Mouse (Mus musculus) forebrain, embryonic 12.5 days (tissue): Measurements from ENCODE around the gene Zglp1. TPM values are rescaled to one million over a fixed set of nuclear protein-coding genes. Genes with fewer than 3 reads are reported as not detected.

Source experiments
- ATAC-seq: fragments of 200-750 bp; cut with Nextera tagmentation; 2 replicates; pipeline ENCODE4 v1.8.0; 2017; ENCODE audit warnings: moderate TSS enrichment; ENCODE audit not compliant: low FRiP score
- H3K27ac ChIP-seq: fragments of 300-500 bp; sonication (generic); 2 replicates; pipeline ENCODE4 v1.5.1; 2016; ENCODE audit warnings: mild to moderate bottlenecking
- H3K27me3 ChIP-seq: fragments of 300-500 bp; sonication (generic); 2 replicates; pipeline ENCODE4 v1.6.1; 2016; ENCODE audit warnings: mild to moderate bottlenecking
- H3K36me3 ChIP-seq: fragments of 300-500 bp; sonication (generic); replicated peaks from 2 replicates; pipeline ENCODE4 v1.6.1; 2016; ENCODE audit warnings: mild to moderate bottlenecking
- H3K4me1 ChIP-seq: fragments of 300-500 bp; sonication (generic); 2 replicates; pipeline ENCODE4 v1.6.1; 2016
- H3K4me2 ChIP-seq: fragments of 300-500 bp; sonication (generic); 2 replicates; pipeline ENCODE4 v1.6.1; 2016; ENCODE audit warnings: mild to moderate bottlenecking, moderate library complexity
- H3K4me3 ChIP-seq: fragments of 300-500 bp; sonication (generic); replicated peaks from 2 replicates; pipeline ENCODE4 v1.5.1; 2016; ENCODE audit warnings: mild to moderate bottlenecking
- H3K9ac ChIP-seq: fragments of 300-500 bp; sonication (generic); 2 replicates; pipeline ENCODE4 v1.6.1; 2016; ENCODE audit warnings: mild to moderate bottlenecking
- H3K9me3 ChIP-seq: fragments of 300-500 bp; sonication (generic); 2 replicates; pipeline ENCODE4 v1.6.1; 2016
- WGBS: fragments of 180-500 bp; shearing (Covaris S2); methylation state at CpG from one replicate; pipeline ENCODE4 v1.1.7; 2016; 5-methylcytosine and 5-hydroxymethylcytosine counted together
- polyA plus RNA-seq: library from polyadenylated mRNA; unstranded; fragments of >200 nt; fragmentation: Nextera tagmentation; extraction: Ambion mirVana; gene quantifications from 2 replicates; pipeline ENCODE4 v1.2.1, GENCODE M21; 2016

The Zglp1 gene
- 0.79 and 2.7 TPM in 2 replicates for polyA plus RNA-seq

- WGBS: 87% methylated on average over 26 of the region's 27 CpGs
- no peaks in the 10 kb centered on the region for H3K9me3 ChIP-seq
- peaks cover 4% of the 10 kb centered on the region for H3K4me1 ChIP-seq
- no peak within 1 kb of the TSS for H3K27ac ChIP-seq
- H3K9ac ChIP-seq: no peak within 1 kb of the TSS
- ATAC-seq: no peak
- no peak within 1 kb of the TSS for H3K4me3 ChIP-seq
- no peaks in the 10 kb centered on the region for H3K27me3 ChIP-seq
- peaks cover 50% of the 10 kb centered on the region for H3K36me3 ChIP-seq
- H3K4me2 ChIP-seq: no peak within 1 kb of the TSS
These were observed at the start of gene Zglp1 for GRCm38 (mm10) chr9:21067006-21067684. Gene Zglp1 (minus strand): TSS chr9:21067093.

GRCm38 (mm10) chr9:21115105-21115504 is 48.2 kb upstream of the Zglp1 start:
- peaks cover 3% of the 10 kb centered on the region for H3K36me3 ChIP-seq
- no peaks in the 10 kb centered on the region for H3K4me1 ChIP-seq
- H3K9me3 ChIP-seq: no peaks in the 10 kb centered on the region
- no peak for ATAC-seq
- H3K4me3 ChIP-seq: no peak overlapping the region
- H3K9ac ChIP-seq: no peak overlapping the region
- 90% methylated on average over 8 of the region's 8 CpGs for WGBS
- no peak overlapping the region for H3K4me2 ChIP-seq
- no peak overlapping the region for H3K27ac ChIP-seq
- H3K27me3 ChIP-seq: no peaks in the 10 kb centered on the region

GRCm38 (mm10) chr9:21114190-21114589 is 47.3 kb upstream of the Zglp1 start:
- Histone ChIP-seq H3K4me2 (no peak overlapping the region), H3K4me1 (no peaks in the 10 kb centered on the region), H3K27ac (no peak overlapping the region), H3K4me3 (no peak overlapping the region), H3K9me3 (no peaks in the 10 kb centered on the region), H3K9ac (no peak overlapping the region), H3K36me3 (no peaks in the 10 kb centered on the region), H3K27me3 (no peaks in the 10 kb centered on the region)
- no peak for ATAC-seq
- WGBS: 88% methylated on average over 7 of the region's 7 CpGs

- H3K9ac ChIP-seq: no peak overlapping the region
- WGBS: 94% methylated on average over 6 of the region's 6 CpGs
- no peak for ATAC-seq
- H3K4me3 ChIP-seq: no peak overlapping the region
- no peak overlapping the region for H3K27ac ChIP-seq
- H3K27me3 ChIP-seq: no peaks in the 10 kb centered on the region
- H3K9me3 ChIP-seq: no peaks in the 10 kb centered on the region
- no peaks in the 10 kb centered on the region for H3K36me3 ChIP-seq
- no peak overlapping the region for H3K4me2 ChIP-seq
- H3K4me1 ChIP-seq: no peaks in the 10 kb centered on the region
These were observed 46.9 kb upstream of the Zglp1 start for GRCm38 (mm10) chr9:21113751-21114150.

GRCm38 (mm10) chr9:21107607-21108237 is 40.8 kb upstream of the Zglp1 start:
- no peak overlapping the region for H3K9ac ChIP-seq
- no peaks in the 10 kb centered on the region for H3K4me1 ChIP-seq
- no peak overlapping the region for H3K27ac ChIP-seq
- no peaks in the 10 kb centered on the region for H3K27me3 ChIP-seq
- no peak overlapping the region for H3K4me3 ChIP-seq
- 43% methylated on average over 23 of the region's 23 CpGs for WGBS
- ATAC-seq: no peak
- no peak overlapping the region for H3K4me2 ChIP-seq
- no peaks in the 10 kb centered on the region for H3K9me3 ChIP-seq
- H3K36me3 ChIP-seq: 0 out of 2 replicates have a peak, but pooled peaks cover 2% of the 10 kb centered on the region

- 0 out of 2 replicates have a peak, but pooled peaks cover 2% of the 10 kb centered on the region for H3K36me3 ChIP-seq
- no peak overlapping the region for H3K4me3 ChIP-seq
- no peaks in the 10 kb centered on the region for H3K9me3 ChIP-seq
These were observed 39.1 kb upstream of the Zglp1 start for GRCm38 (mm10) chr9:21105760-21106564.

GRCm38 (mm10) chr9:21104814-21105213 is 37.9 kb upstream of the Zglp1 start:
- H3K27ac ChIP-seq: no peak overlapping the region
- ATAC-seq: no peak

More at GRCm38 (mm10) chr9:21105760-21106564, 39.1 kb upstream of the Zglp1 start:
- no peak overlapping the region for H3K4me2 ChIP-seq
- no peak overlapping the region for H3K9ac ChIP-seq
- H3K4me1 ChIP-seq: no peaks in the 10 kb centered on the region
- no peak for ATAC-seq
- no peaks in the 10 kb centered on the region for H3K27me3 ChIP-seq
- WGBS: 78% methylated on average over 5 of the region's 5 CpGs
- H3K27ac ChIP-seq: no peak overlapping the region

GRCm38 (mm10) chr9:21102076-21102475 is 35.2 kb upstream of the Zglp1 start:
- Histone ChIP-seq H3K9ac (no peak overlapping the region), H3K4me3 (no peak overlapping the region), H3K9me3 (no peaks in the 10 kb centered on the region), H3K36me3 (0 out of 2 replicates have a peak, but pooled peaks cover 2% of the 10 kb centered on the region), H3K4me1 (peaks cover 6% of the 10 kb centered on the region; the same call in 1 of the 2 replicates), H3K27ac (no peak overlapping the region), H3K27me3 (no peaks in the 10 kb centered on the region), H3K4me2 (no peak overlapping the region)
- 100% methylated on average over 2 of the region's 2 CpGs for WGBS
- ATAC-seq: no peak

More at GRCm38 (mm10) chr9:21104814-21105213, 37.9 kb upstream of the Zglp1 start:
- WGBS: 83% methylated on average over 6 of the region's 6 CpGs
- Histone ChIP-seq H3K4me1 (peaks cover 6% of the 10 kb centered on the region; the same call in 1 of the 2 replicates), H3K9ac (no peak overlapping the region), H3K27me3 (no peaks in the 10 kb centered on the region), H3K4me3 (no peak overlapping the region), H3K4me2 (no peak overlapping the region), H3K9me3 (no peaks in the 10 kb centered on the region), H3K36me3 (0 out of 2 replicates have a peak, but pooled peaks cover 2% of the 10 kb centered on the region)

GRCm38 (mm10) chr9:21100447-21101161 is 33.7 kb upstream of the Zglp1 start:
- Histone ChIP-seq H3K36me3 (0 out of 2 replicates have a peak, but pooled peaks cover 2% of the 10 kb centered on the region), H3K4me3 (no peak overlapping the region), H3K9me3 (no peaks in the 10 kb centered on the region), H3K27me3 (no peaks in the 10 kb centered on the region), H3K4me1 (peaks cover 8% of the 10 kb centered on the region; the same call in 1 of the 2 replicates), H3K9ac (no peak overlapping the region), H3K27ac (no peak overlapping the region), H3K4me2 (no peak overlapping the region)
- 56% methylated on average over 15 of the region's 15 CpGs for WGBS
- ATAC-seq: no peak

GRCm38 (mm10) chr9:21097793-21098192 is 30.9 kb upstream of the Zglp1 start:
- Histone ChIP-seq H3K27ac (no peak overlapping the region), H3K27me3 (no peaks in the 10 kb centered on the region), H3K4me2 (no peak overlapping the region), H3K4me3 (no peak overlapping the region), H3K4me1 (peaks cover 8% of the 10 kb centered on the region; the same call in 1 of the 2 replicates), H3K36me3 (0 out of 2 replicates have a peak, but pooled peaks cover 4% of the 10 kb centered on the region), H3K9me3 (no peaks in the 10 kb centered on the region), H3K9ac (no peak overlapping the region)
- no peak for ATAC-seq
- 89% methylated on average over 8 of the region's 8 CpGs for WGBS

GRCm38 (mm10) chr9:21095958-21096357 is 29.1 kb upstream of the Zglp1 start:
- ATAC-seq: no peak
- no peak overlapping the region for H3K9ac ChIP-seq
- 62% methylated on average over 4 of the region's 4 CpGs for WGBS

More at GRCm38 (mm10) chr9:21095958-21096357, 29.1 kb upstream of the Zglp1 start:
- Histone ChIP-seq H3K27ac (no peak overlapping the region), H3K9me3 (no peaks in the 10 kb centered on the region), H3K4me2 (no peak overlapping the region), H3K36me3 (0 out of 2 replicates have a peak, but pooled peaks cover 4% of the 10 kb centered on the region), H3K27me3 (no peaks in the 10 kb centered on the region), H3K4me1 (peaks cover 14% of the 10 kb centered on the region), H3K4me3 (no peak overlapping the region)
